Mouse (Mus musculus) stomach, embryonic 16.5 days (tissue): Measurements from ENCODE around the gene Car4. TPM values are rescaled to one million over a fixed set of nuclear protein-coding genes. Genes with fewer than 3 reads are reported as not detected.

Experiments
- ATAC-seq: fragments of 200-750 bp; cut with Nextera tagmentation; 2 replicates; pipeline ENCODE4 v1.8.0; 2017; ENCODE audit warnings: moderate number of reproducible peaks, moderate TSS enrichment; ENCODE audit not compliant: insufficient read depth, low FRiP score
- H3K27ac ChIP-seq: fragments of 300-500 bp; sonication (generic); 2 replicates; pipeline ENCODE4 v1.5.1; 2014; ENCODE audit warnings: low read length
- H3K27me3 ChIP-seq: fragments of 300-500 bp; sonication (generic); 2 replicates; pipeline ENCODE4 v1.6.1; 2014; ENCODE audit warnings: low read length, control low read depth, mixed read lengths; ENCODE audit not compliant: control insufficient read depth, insufficient read depth
- H3K36me3 ChIP-seq: fragments of 300-500 bp; sonication (generic); 2 replicates; pipeline ENCODE4 v1.6.1; 2014; ENCODE audit warnings: low read length; ENCODE audit not compliant: control insufficient read depth, insufficient read depth
- H3K4me1 ChIP-seq: fragments of 300-500 bp; sonication (generic); 2 replicates; pipeline ENCODE4 v1.6.1; 2014; ENCODE audit warnings: low read length, control low read depth, mixed read lengths; ENCODE audit not compliant: control insufficient read depth, insufficient read depth
- H3K4me2 ChIP-seq: fragments of 300-500 bp; sonication (generic); 2 replicates; pipeline ENCODE4 v1.6.1; 2014; ENCODE audit warnings: low read depth, low read length, mixed read lengths
- H3K4me3 ChIP-seq: fragments of 300-500 bp; sonication (generic); replicated peaks from 2 replicates; pipeline ENCODE4 v1.5.1; 2014; ENCODE audit warnings: mild to moderate bottlenecking, low read length
- H3K9ac ChIP-seq: fragments of 300-500 bp; sonication (generic); 2 replicates; pipeline ENCODE4 v1.6.1; 2014; ENCODE audit warnings: low read length
- H3K9me3 ChIP-seq: fragments of 300-500 bp; sonication (generic); replicated peaks from 2 replicates; pipeline ENCODE4 v1.6.1; 2016; ENCODE audit warnings: low read length, control low read depth; ENCODE audit not compliant: control insufficient read depth
- WGBS: fragments of 180-500 bp; shearing (Covaris S2); extraction: QIAGEN DNeasy Blood & Tissue Kit; methylation state at CpG from one replicate; pipeline ENCODE4 v1.1.7; 2014; 5-methylcytosine and 5-hydroxymethylcytosine counted together
- polyA plus RNA-seq: library from polyadenylated mRNA; unstranded; fragments of >200 nt; fragmentation: Nextera tagmentation; extraction: Ambion mirVana; gene quantifications from 2 replicates; pipeline ENCODE4 v1.2.1, GENCODE M21; 2015

Gene Car4
- polyA plus RNA-seq, 1 experiment from 2014 or later, result 0.35 TPM

- Histone ChIP-seq H3K27ac (no peak overlapping the region), H3K9ac (no peak overlapping the region), H3K4me2 (no peak overlapping the region), H3K36me3 (no peaks in the 10 kb centered on the region), H3K9me3 (no peaks in the 10 kb centered on the region), H3K27me3 (no peaks in the 10 kb centered on the region), H3K4me1 (peaks cover 3% of the 10 kb centered on the region; the same call in 1 of the 2 replicates), H3K4me3 (no peak overlapping the region)
- ATAC-seq, result no peak
- 86% methylated on average over 8 of the region's 8 CpGs for WGBS
Observed at GRCm38 (mm10) chr11:84920981-84921380, 36.6 kb upstream of the Car4 start.

- Histone ChIP-seq H3K4me1 (no peaks in the 10 kb centered on the region), H3K27ac (no peak overlapping the region), H3K9ac (no peak overlapping the region), H3K9me3 (no peaks in the 10 kb centered on the region), H3K36me3 (no peaks in the 10 kb centered on the region), H3K4me2 (no peak overlapping the region), H3K4me3 (no peak overlapping the region), H3K27me3 (no peaks in the 10 kb centered on the region)
- whole genome bisulfite sequencing, result 13% methylated on average over 6 of the region's 6 CpGs
- ATAC-seq, result no peak
Observed at GRCm38 (mm10) chr11:84932261-84932660, 25.3 kb upstream of the Car4 start.

- Histone ChIP-seq H3K4me3 (no peak overlapping the region), H3K4me1 (no peaks in the 10 kb centered on the region), H3K9me3 (no peaks in the 10 kb centered on the region), H3K27ac (no peak overlapping the region), H3K9ac (no peak overlapping the region), H3K27me3 (no peaks in the 10 kb centered on the region), H3K36me3 (no peaks in the 10 kb centered on the region), H3K4me2 (no peak overlapping the region)
- 63% methylated on average over 8 of the region's 8 CpGs for WGBS
- no peak for ATAC-seq
Observed at GRCm38 (mm10) chr11:84939508-84940053, 18.0 kb upstream of the Car4 start.

- H3K9me3 ChIP-seq, result no peaks in the 10 kb centered on the region
- H3K4me2 ChIP-seq, result no peak overlapping the region
- no peak for ATAC-seq
- 65% methylated on average over 10 of the region's 10 CpGs for WGBS
- no peaks in the 10 kb centered on the region for H3K36me3 ChIP-seq
- no peak overlapping the region for H3K4me3 ChIP-seq
- H3K27me3 ChIP-seq, result no peaks in the 10 kb centered on the region
- no peak overlapping the region for H3K9ac ChIP-seq
- no peak overlapping the region for H3K27ac ChIP-seq
- H3K4me1 ChIP-seq, result no peaks in the 10 kb centered on the region
Observed at GRCm38 (mm10) chr11:84940140-84940539, 17.4 kb upstream of the Car4 start.

- Histone ChIP-seq H3K9me3 (no peaks in the 10 kb centered on the region), H3K4me1 (no peaks in the 10 kb centered on the region), H3K27me3 (no peaks in the 10 kb centered on the region), H3K27ac (no peak overlapping the region), H3K4me2 (peak overlapping the region; percentile 27; the same call in 1 of the 2 replicates), H3K9ac (no peak overlapping the region), H3K36me3 (no peaks in the 10 kb centered on the region), H3K4me3 (no peak overlapping the region)
- WGBS, result under 1% methylated on average over 15 of the region's 15 CpGs
- no peak for ATAC-seq
Observed at GRCm38 (mm10) chr11:84943948-84944347, 13.6 kb upstream of the Car4 start.

- no peak for ATAC-seq
- WGBS, result 2% methylated on average over 12 of the region's 12 CpGs
Observed at GRCm38 (mm10) chr11:84944639-84945435, 12.7 kb upstream of the Car4 start.

GRCm38 (mm10) chr11:84945841-84946240 lies 11.7 kb upstream of the Car4 start:
- Histone ChIP-seq H3K4me3 (no peak overlapping the region), H3K4me1 (no peaks in the 10 kb centered on the region), H3K9ac (no peak overlapping the region), H3K9me3 (no peaks in the 10 kb centered on the region), H3K36me3 (no peaks in the 10 kb centered on the region), H3K27me3 (no peaks in the 10 kb centered on the region), H3K4me2 (no peak overlapping the region), H3K27ac (no peak overlapping the region)
- no peak for ATAC-seq
- 35% methylated on average over 3 of the region's 3 CpGs for WGBS

More at GRCm38 (mm10) chr11:84944639-84945435, 12.7 kb upstream of the Car4 start:
- Histone ChIP-seq H3K9me3 (no peaks in the 10 kb centered on the region), H3K27ac (no peak overlapping the region), H3K4me1 (no peaks in the 10 kb centered on the region), H3K9ac (no peak overlapping the region), H3K27me3 (no peaks in the 10 kb centered on the region), H3K4me3 (no peak overlapping the region), H3K36me3 (no peaks in the 10 kb centered on the region), H3K4me2 (no peak overlapping the region)

GRCm38 (mm10) chr11:84947206-84947605 lies 10.4 kb upstream of the Car4 start:
- Histone ChIP-seq H3K9me3 (no peaks in the 10 kb centered on the region), H3K9ac (no peak overlapping the region), H3K36me3 (no peaks in the 10 kb centered on the region), H3K4me1 (no peaks in the 10 kb centered on the region), H3K4me2 (no peak overlapping the region), H3K27me3 (no peaks in the 10 kb centered on the region), H3K27ac (no peak overlapping the region), H3K4me3 (no peak overlapping the region)
- WGBS, result 77% methylated on average over 6 of the region's 6 CpGs
- ATAC-seq, result no peak

- Histone ChIP-seq H3K9me3 (no peaks in the 10 kb centered on the region), H3K36me3 (no peaks in the 10 kb centered on the region), H3K9ac (no peak overlapping the region), H3K27ac (no peak overlapping the region), H3K27me3 (no peaks in the 10 kb centered on the region), H3K4me3 (no peak overlapping the region), H3K4me1 (no peaks in the 10 kb centered on the region), H3K4me2 (no peak overlapping the region)
- WGBS, result 50% methylated on average over 3 of the region's 3 CpGs
- no peak for ATAC-seq
Observed at GRCm38 (mm10) chr11:84948114-84948513, 9.5 kb upstream of the Car4 start.
